Mouse (Mus musculus) embryo, embryonic 9.5 days (tissue): ENCODE data around the gene Bcr.

Experiments
- DNase-seq: peaks from one replicate; pipeline ENCODE4 v3.0.0-alpha.2; 2017; ENCODE audit errors: extremely low spot score

Bcr gene

GRCm38 (mm10) chr10:75233489-75233888 lies 173.1 kb downstream of the Bcr start:
- DNase-seq = no peak
